Mouse (Mus musculus) adrenal gland, adult 18-20 months (tissue): ENCODE measurements around the gene Haus4. TPM values are rescaled to one million over a fixed set of nuclear protein-coding genes. Genes with fewer than 3 reads are reported as not detected.

Source experiments
- DNase-seq, 2 experiments: peaks; one replicate each; pipeline ENCODE4 v3.0.0; 2021 to 2022; ENCODE audit warnings: low spot score in 2 of 2
- total RNA-seq, 2 experiments: library from RNA; stranded (reverse); gene quantifications; 1 replicate in 1 of 2; 2 replicates in 1 of 2; pipeline ENCODE4 v1.2.3; 2021

Gene Haus4
- total RNA-seq, 2 experiments from 2014 or later = 11.2 to 18.9 TPM

- DNase-seq = no peak
Observed at GRCm38 (mm10) chr14:54574253-54574652, 19.8 kb upstream of the Haus4 start.

GRCm38 (mm10) chr14:54572790-54573736, 18.6 kb upstream of the Haus4 start:
- DNase-seq = no peak

GRCm38 (mm10) chr14:54572122-54572521, 17.7 kb upstream of the Haus4 start:
- DNase-seq = no peak

GRCm38 (mm10) chr14:54569451-54570392, 15.3 kb upstream of the Haus4 start:
- DNase-seq = no peak

GRCm38 (mm10) chr14:54568694-54569414, 14.4 kb upstream of the Haus4 start:
- DNase-seq = peak; percentile 74 to 81

- DNase-seq = no peak
Observed at GRCm38 (mm10) chr14:54560527-54561242, 6.3 kb upstream of the Haus4 start.

GRCm38 (mm10) chr14:54557330-54557729, 2.9 kb upstream of the Haus4 start:
- no peak for DNase-seq

GRCm38 (mm10) chr14:54553454-54553974, 902 bp downstream of the Haus4 start:
- no peak for DNase-seq

GRCm38 (mm10) chr14:54544703-54545102, 9.7 kb downstream of the Haus4 start:
- DNase-seq = no peak

- no peak for DNase-seq
Observed at GRCm38 (mm10) chr14:54540771-54541170, 13.6 kb downstream of the Haus4 start.

GRCm38 (mm10) chr14:54538580-54538979, 15.8 kb downstream of the Haus4 start:
- no peak for DNase-seq

GRCm38 (mm10) chr14:54528446-54529111, 25.8 kb downstream of the Haus4 start:
- peak; percentile 85 to 88 for DNase-seq

- no peak for DNase-seq
Observed at GRCm38 (mm10) chr14:54528007-54528393, 26.4 kb downstream of the Haus4 start.

- DNase-seq = no peak
Observed at GRCm38 (mm10) chr14:54527227-54528006, 27.0 kb downstream of the Haus4 start.

GRCm38 (mm10) chr14:54523600-54523999, 30.8 kb downstream of the Haus4 start:
- no peak for DNase-seq

- no peak for DNase-seq
Observed at GRCm38 (mm10) chr14:54516710-54517310, 37.6 kb downstream of the Haus4 start.

- DNase-seq = no peak
Observed at GRCm38 (mm10) chr14:54509774-54510173, 44.6 kb downstream of the Haus4 start.

- no peak for DNase-seq
Observed at GRCm38 (mm10) chr14:54503092-54503491, 51.3 kb downstream of the Haus4 start.
